Mouse (Mus musculus) embryonic facial prominence, embryonic 11.5 days (tissue): ENCODE results near the gene Pold1. TPM values are rescaled to one million over a fixed set of nuclear protein-coding genes. Genes with fewer than 3 reads are reported as not detected.
A peak's percentile ranks its signal among the peaks of the same experiment; 100 is the strongest.

Experiments
- ATAC-seq: fragments of 200-750 bp; cut with Nextera tagmentation; replicated peaks from 2 replicates; pipeline ENCODE4 v1.8.0; 2017; ENCODE audit warnings: low read depth; ENCODE audit not compliant: insufficient number of reproducible peaks, low FRiP score, low TSS enrichment
- DNase-seq: peaks from one replicate; pipeline ENCODE4 v3.0.0-alpha.2; 2015; ENCODE audit warnings: low spot score
- H3K27ac ChIP-seq: fragments of 300-500 bp; sonication (generic); replicated peaks from 2 replicates; pipeline ENCODE4 v1.5.1; 2014; ENCODE audit warnings: mild to moderate bottlenecking, low read depth, low read length, control low read depth
- H3K27me3 ChIP-seq: fragments of 300-500 bp; sonication (generic); 2 replicates; pipeline ENCODE4 v1.6.1; 2014; ENCODE audit warnings: mild to moderate bottlenecking, low read length, moderate library complexity, mixed read lengths; ENCODE audit not compliant: control insufficient read depth, insufficient read depth
- H3K36me3 ChIP-seq: fragments of 300-500 bp; sonication (generic); replicated peaks from 2 replicates; pipeline ENCODE4 v1.6.1; 2014; ENCODE audit warnings: low read depth, mild to moderate bottlenecking, low read length, moderate library complexity, mixed read lengths; ENCODE audit not compliant: control insufficient read depth, insufficient read depth
- H3K4me1 ChIP-seq: fragments of 300-500 bp; sonication (generic); 2 replicates; pipeline ENCODE4 v1.6.1; 2014; ENCODE audit warnings: low read length, mixed read lengths; ENCODE audit not compliant: control insufficient read depth, insufficient read depth
- H3K4me2 ChIP-seq: fragments of 300-500 bp; sonication (generic); 2 replicates; pipeline ENCODE4 v1.6.1; 2014; ENCODE audit warnings: low read depth, mild to moderate bottlenecking, control low read depth, low read length, moderate library complexity
- H3K4me3 ChIP-seq: fragments of 300-500 bp; sonication (generic); 2 replicates; pipeline ENCODE4 v1.5.1; 2014; ENCODE audit warnings: low read depth, low read length, control low read depth
- H3K9ac ChIP-seq: fragments of 300-500 bp; sonication (generic); replicated peaks from 2 replicates; pipeline ENCODE4 v1.6.1; 2014; ENCODE audit warnings: mild to moderate bottlenecking, control low read depth, low read length
- H3K9me3 ChIP-seq: fragments of 300-500 bp; sonication (generic); replicated peaks from 2 replicates; pipeline ENCODE4 v1.6.1; 2016; ENCODE audit warnings: mild to moderate bottlenecking, low read length, inconsistent platforms, mixed read lengths; ENCODE audit not compliant: control insufficient read depth
- WGBS: fragments of 180-500 bp; shearing (Covaris S2); extraction: QIAGEN DNeasy Blood & Tissue Kit; methylation state at CpG from one replicate; pipeline ENCODE4 v1.1.7; 2014; 5-methylcytosine and 5-hydroxymethylcytosine counted together
- polyA plus RNA-seq: library from polyadenylated mRNA; unstranded; fragments of >200 nt; fragmentation: Nextera tagmentation; extraction: Ambion mirVana; gene quantifications from 2 replicates; pipeline ENCODE4 v1.2.1, GENCODE M21; 2014

The Pold1 gene
- polyA plus RNA-seq, 1 experiment from 2014 or later, result 56.3 TPM

GRCm38 (mm10) chr7:44526414-44527154, 22.1 kb downstream of the Pold1 start:
- DNase-seq, result no peak
- Histone ChIP-seq H3K4me1 (peaks cover 2% of the 10 kb centered on the region; the same call in 1 of the 2 replicates), H3K27ac (no peak overlapping the region), H3K9ac (no peak overlapping the region), H3K27me3 (peaks cover 27% of the 10 kb centered on the region), H3K36me3 (no peaks in the 10 kb centered on the region), H3K4me2 (no peak overlapping the region), H3K4me3 (no peak overlapping the region), H3K9me3 (no peaks in the 10 kb centered on the region)
- ATAC-seq, result no peak
- 84% methylated on average over 14 of the region's 14 CpGs for WGBS

- Histone ChIP-seq H3K36me3 (no peaks in the 10 kb centered on the region), H3K9me3 (no peaks in the 10 kb centered on the region), H3K9ac (peak overlapping the region; percentile 25; the same call in 1 of the 2 replicates), H3K27me3 (peaks cover 27% of the 10 kb centered on the region), H3K4me2 (no peak overlapping the region), H3K4me1 (peaks cover 2% of the 10 kb centered on the region; the same call in 1 of the 2 replicates), H3K4me3 (no peak overlapping the region), H3K27ac (no peak overlapping the region)
- DNase-seq (no peak), ATAC-seq (no peak)
- WGBS, result 12% methylated on average over 21 of the region's 22 CpGs
These were observed 23.4 kb downstream of the Pold1 start for GRCm38 (mm10) chr7:44525126-44525832.

- no peak within 1 kb of the TSS for H3K4me2 ChIP-seq
- no peaks in the 10 kb centered on the region for H3K9me3 ChIP-seq
- ATAC-seq (no peak), DNase-seq (no peak)
- peaks cover 27% of the 10 kb centered on the region for H3K27me3 ChIP-seq
- 26% methylated on average over 12 of the region's 12 CpGs for WGBS
- no peak within 1 kb of the TSS for H3K4me3 ChIP-seq
- peaks cover 2% of the 10 kb centered on the region; the same call in 1 of the 2 replicates for H3K4me1 ChIP-seq
- H3K27ac ChIP-seq, result no peak within 1 kb of the TSS
- H3K36me3 ChIP-seq, result no peaks in the 10 kb centered on the region
- H3K9ac ChIP-seq, result peak within 1 kb of the TSS; percentile 25; the same call in 1 of the 2 replicates
These were observed 24.1 kb downstream of the Pold1 start, which contains the start of gene Mybpc2 for GRCm38 (mm10) chr7:44524502-44524901. Mybpc2 (minus strand) TSS chr7:44524656.

GRCm38 (mm10) chr7:44523056-44523455, 25.6 kb downstream of the Pold1 start:
- H3K4me1 ChIP-seq, result peaks cover 2% of the 10 kb centered on the region; the same call in 1 of the 2 replicates
- H3K27me3 ChIP-seq, result peaks cover 27% of the 10 kb centered on the region
- H3K4me2 ChIP-seq, result no peak overlapping the region
- no peaks in the 10 kb centered on the region for H3K9me3 ChIP-seq
- WGBS, result 50% methylated on average over 2 of the region's 2 CpGs
- no peak overlapping the region for H3K4me3 ChIP-seq
- no peaks in the 10 kb centered on the region for H3K36me3 ChIP-seq
- ATAC-seq (no peak), DNase-seq (no peak)
- H3K27ac ChIP-seq, result no peak overlapping the region
- H3K9ac ChIP-seq, result no peak overlapping the region

- Histone ChIP-seq H3K27me3 (peaks cover 27% of the 10 kb centered on the region), H3K4me2 (no peak overlapping the region), H3K4me1 (peaks cover 2% of the 10 kb centered on the region; the same call in 1 of the 2 replicates), H3K9ac (no peak overlapping the region), H3K9me3 (no peaks in the 10 kb centered on the region), H3K4me3 (no peak overlapping the region), H3K36me3 (no peaks in the 10 kb centered on the region), H3K27ac (no peak overlapping the region)
- peak; percentile 82 for DNase-seq
- ATAC-seq, result no peak; the same call in 1 of the 2 replicates
- 2% methylated on average over 20 of the region's 20 CpGs for WGBS
These were observed 26.9 kb downstream of the Pold1 start for GRCm38 (mm10) chr7:44521710-44522109.

- H3K4me3 ChIP-seq, result no peak overlapping the region
- no peaks in the 10 kb centered on the region for H3K36me3 ChIP-seq
- 71% methylated on average over 3 of the region's 3 CpGs for WGBS
- no peak overlapping the region for H3K9ac ChIP-seq
- ATAC-seq (no peak), DNase-seq (no peak)
- H3K4me2 ChIP-seq, result no peak overlapping the region
- H3K9me3 ChIP-seq, result no peaks in the 10 kb centered on the region
- H3K27ac ChIP-seq, result no peak overlapping the region
- peaks cover 27% of the 10 kb centered on the region for H3K27me3 ChIP-seq
- H3K4me1 ChIP-seq, result peaks cover 2% of the 10 kb centered on the region; the same call in 1 of the 2 replicates
These were observed 27.7 kb downstream of the Pold1 start for GRCm38 (mm10) chr7:44520990-44521389.

- ATAC-seq (no peak), DNase-seq (no peak)
- no peak overlapping the region for H3K9ac ChIP-seq
- WGBS, result 62% methylated on average over 9 of the region's 9 CpGs
- no peak overlapping the region for H3K4me3 ChIP-seq
- peaks cover 14% of the 10 kb centered on the region; the same call in 1 of the 2 replicates for H3K27me3 ChIP-seq
- H3K4me1 ChIP-seq, result no peaks in the 10 kb centered on the region
- no peaks in the 10 kb centered on the region for H3K36me3 ChIP-seq
- H3K4me2 ChIP-seq, result no peak overlapping the region
- H3K9me3 ChIP-seq, result no peaks in the 10 kb centered on the region
- H3K27ac ChIP-seq, result no peak overlapping the region
These were observed 29.3 kb downstream of the Pold1 start for GRCm38 (mm10) chr7:44519240-44519913.
